Mouse (Mus musculus) myocyte (in vitro differentiated cells): Measurements from ENCODE around the gene Fbxo42.

ENCODE experiments used
- CEBPB ChIP-seq: IDR thresholded peaks from 2 replicates; pipeline ENCODE4 v1.6.1; 2011; ENCODE audit warnings: mild to moderate bottlenecking, moderate library complexity; ENCODE audit not compliant: poor library complexity, insufficient read depth, severe bottlenecking
- USF1 ChIP-seq: IDR thresholded peaks from one replicate; pipeline ENCODE4 v1.6.1; 2011; ENCODE audit warnings: low read depth, mild to moderate bottlenecking, control low read depth, moderate library complexity

DNA sequence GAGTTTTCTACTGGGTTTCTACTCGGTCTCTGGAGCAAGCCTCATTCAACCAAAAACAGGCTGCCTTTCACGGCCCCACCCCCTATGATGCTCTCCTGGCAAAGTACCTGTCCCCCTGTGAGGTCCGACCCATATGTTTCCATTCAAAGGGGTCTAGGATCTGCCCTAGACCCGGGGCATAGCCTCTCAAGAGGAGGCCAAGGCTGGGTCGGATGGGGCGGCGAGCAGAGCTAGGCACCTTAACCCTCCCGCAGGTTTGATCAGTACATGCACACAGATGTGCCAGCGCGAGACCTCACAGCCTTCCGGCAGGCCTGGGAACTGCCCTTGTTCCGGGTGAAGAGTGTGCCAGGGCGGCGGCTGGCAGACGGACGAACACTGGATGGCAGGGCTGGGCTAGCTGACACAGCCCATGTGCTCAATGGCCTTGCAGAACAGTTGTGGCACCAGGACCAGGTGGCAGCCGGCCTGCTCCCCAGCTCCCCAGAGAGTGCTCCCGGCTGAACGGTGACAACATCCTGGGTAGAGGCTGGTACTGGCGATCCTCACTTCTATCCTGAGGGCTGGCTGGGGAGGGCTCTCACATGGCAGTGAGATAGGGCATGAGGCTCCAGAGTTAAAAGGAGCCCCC lies 72.0 kb downstream of the Fbxo42 start:
- TF ChIP-seq USF1 (no peak), CEBPB (no peak)
